Mouse (Mus musculus) spleen, embryonic (tissue): ENCODE results near the gene Usp25.

Experiments used
- CTCF ChIA-PET: fragments of 350-600 bp; sonication (Branson Sonifier 250); formaldehyde crosslinking; loops from one replicate; lab custom pipeline; 2022; lab: Charles Lee

Usp25 gene

DNA sequence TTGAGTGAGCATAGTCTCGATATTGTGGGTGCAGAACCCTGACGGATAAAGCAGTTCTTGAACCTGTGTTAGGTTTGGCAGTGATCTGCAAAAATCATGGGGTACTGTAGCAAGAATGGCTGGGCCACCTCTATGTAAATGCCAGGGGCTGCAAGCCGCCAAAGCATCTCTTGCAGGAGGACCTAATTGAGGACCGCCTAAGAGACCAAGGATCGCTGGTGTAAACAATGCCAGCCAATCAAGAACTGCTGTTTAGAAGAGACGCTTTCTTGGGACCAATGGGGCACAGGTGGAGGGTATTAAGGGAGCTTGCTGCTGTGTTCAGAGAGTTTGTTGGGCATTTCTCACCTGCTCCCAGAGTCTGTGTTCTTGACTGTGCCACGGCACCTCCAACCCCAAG is 127.1 kb downstream of the Usp25 start:
- CTCF ChIA-PET, result no interaction called here

DNA sequence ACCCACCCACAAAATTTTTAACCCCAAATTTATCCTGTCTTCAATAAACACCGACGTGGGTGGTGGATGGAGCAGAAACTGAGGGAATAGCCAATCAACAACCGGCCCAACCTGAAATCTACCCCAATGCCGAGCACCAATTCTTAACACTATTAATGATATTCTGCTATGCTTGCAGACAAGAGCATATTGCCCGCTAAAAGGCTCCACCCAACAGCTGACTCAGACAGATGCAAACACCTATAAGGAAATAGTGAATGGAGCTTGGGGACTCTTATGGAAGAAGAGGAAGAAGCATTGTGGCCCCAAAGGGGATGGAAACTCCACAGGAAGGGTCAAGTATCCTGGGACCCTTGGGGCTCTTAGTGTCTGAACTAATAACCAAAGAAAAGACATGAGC is 133.3 kb downstream of the Usp25 start:
- CTCF ChIA-PET, result no interaction called here

DNA sequence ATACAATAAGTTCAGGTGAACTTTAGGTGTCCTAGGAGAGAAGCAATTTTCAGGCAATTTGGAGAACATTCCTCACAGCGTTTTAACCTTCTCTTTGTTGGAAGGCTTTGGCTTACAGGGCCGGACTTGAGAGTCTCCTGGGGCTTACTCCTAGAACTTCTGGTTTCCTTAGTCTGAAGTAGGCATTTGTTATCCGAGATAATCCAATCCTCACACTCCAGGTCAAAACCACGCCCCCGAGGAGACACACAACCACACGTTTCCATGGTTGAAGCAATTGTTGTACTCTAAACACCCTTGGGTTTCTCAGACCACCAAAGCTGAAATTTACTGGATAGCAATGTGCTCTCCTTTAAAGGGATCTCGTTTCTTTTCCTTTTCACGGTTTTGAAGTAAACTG is 136.8 kb downstream of the Usp25 start:
- CTCF ChIA-PET, result no interaction called here

DNA sequence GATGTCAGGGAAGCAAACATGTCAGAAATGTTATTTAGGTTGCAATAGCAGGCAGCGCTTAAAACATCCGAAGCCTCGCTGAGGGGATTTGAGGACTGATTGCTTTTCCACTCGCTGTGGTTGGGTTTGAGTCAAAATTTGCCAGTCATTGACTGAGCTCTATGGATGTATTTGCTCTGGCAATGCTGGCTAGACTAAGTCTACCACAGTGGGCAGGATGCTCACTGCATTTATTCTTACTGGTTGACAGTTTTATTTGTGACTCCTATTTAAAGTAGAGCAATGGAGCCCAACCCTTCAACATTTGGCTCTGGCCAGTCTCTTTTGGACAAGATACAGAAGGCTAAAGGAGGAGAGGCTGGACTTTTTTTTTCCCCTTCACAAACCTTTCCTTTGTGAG is 137.4 kb downstream of the Usp25 start:
- CTCF ChIA-PET, result no interaction called here

DNA sequence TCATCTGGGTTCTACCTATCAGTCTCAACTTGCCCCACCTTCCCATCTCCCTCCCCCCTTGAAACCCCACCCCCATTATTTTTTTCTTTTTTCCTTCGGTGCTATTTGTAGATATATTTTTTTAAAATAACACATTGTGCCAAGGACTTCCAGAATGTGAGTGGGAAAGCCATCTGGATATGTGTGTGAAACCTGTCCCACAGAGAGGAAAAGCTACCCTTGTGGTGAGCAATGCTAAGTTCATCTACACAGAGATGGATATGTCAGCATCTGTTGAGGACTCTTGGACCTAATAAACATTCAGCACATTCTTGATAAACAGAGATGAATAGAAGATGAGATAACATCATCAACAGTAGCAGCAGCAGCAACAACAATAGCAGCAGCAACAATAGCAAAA is 138.8 kb downstream of the Usp25 start:
- CTCF ChIA-PET, result no interaction called here

DNA sequence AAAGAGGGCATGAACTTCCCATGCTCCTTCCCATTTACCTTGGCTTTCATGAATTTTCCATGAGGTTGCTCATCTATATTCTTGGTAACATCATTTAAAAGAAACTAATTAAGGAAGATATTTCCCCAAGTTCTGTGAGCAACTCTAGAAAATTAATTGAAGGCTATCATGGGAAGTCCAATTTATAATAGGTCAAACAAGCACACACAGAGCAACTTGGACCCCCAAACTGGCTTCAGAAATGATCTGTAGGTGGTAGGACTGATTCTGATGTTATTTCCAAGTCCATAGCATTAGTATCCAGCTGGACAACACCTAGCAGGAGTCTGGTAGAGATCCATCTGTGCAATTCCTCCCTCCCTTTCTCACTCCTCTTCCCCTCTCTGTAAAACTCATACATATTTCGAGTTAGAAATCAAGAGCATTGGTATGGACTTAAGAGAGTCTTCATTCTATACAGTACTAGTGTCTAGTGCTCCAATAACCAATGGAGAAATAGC is 139.8 kb downstream of the Usp25 start:
- CTCF ChIA-PET, result no interaction called here

DNA sequence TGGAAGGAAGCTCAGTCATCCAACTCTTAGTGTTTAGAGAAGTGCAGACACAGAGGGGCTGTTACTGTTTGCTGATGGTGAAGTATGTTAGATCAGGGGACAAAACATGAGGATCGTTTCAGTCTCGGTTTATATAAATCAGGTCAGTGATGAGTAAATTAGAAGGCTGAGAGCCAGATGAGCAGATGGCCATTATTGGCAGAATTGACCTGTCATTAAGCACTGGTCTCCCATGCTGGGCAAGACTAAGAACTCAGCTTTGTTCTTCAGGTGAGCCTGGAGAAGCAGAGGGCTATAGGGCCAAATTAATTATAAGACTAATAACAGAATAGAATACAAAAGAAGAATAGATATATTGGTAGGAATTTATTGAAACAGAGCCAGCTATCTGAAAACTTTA is 140.3 kb downstream of the Usp25 start:
- CTCF ChIA-PET, result no interaction called here

DNA sequence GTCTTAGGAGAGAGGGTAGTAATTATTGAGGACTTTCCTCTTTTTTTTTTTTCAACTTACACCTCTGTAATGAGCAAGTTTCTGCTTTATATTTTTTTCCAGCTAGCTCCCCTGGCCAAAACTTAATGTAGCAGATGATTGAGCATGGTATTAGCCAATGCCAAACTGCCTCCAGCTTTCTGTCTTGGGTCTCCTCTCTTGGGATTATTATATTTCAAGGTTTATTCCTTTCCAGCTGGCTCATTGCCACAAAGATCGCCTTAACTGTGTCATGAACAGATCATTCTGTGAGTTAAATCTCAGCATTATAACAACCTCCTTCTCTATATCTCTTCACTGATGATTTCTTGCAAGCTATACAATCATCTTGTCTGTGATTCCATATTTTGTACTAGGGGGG is 141.3 kb downstream of the Usp25 start:
- CTCF ChIA-PET, result no interaction called here
